Mouse (Mus musculus): ENCODE measurements around the gene Ift74. TPM values are rescaled to one million over a fixed set of nuclear protein-coding genes. Genes with fewer than 3 reads are reported as not detected.
A peak's percentile ranks its signal among the peaks of the same experiment; 100 is the strongest.
"Not testable (repeated sequence)": the region's sequence is repeated elsewhere in the genome, so short reads cannot be mapped to it uniquely, and the experiment has no call there.

Ift74 gene
- total and polyA plus RNA-seq, 3 experiments: 10.2 to 12.3 TPM; not detected in 1

- Histone ChIP-seq H3K27ac (ENCODE audit: control insufficient read depth, low read depth, low read length) (no peak within 1 kb of the TSS), H3K27me3 (ENCODE audit: control insufficient read depth in 1 of 2, insufficient read depth in 2 of 2, low read length in 2 of 2) (no peaks in the 10 kb centered on the region), H3K9me3 (replicated peaks; ENCODE audit: insufficient read depth, low read length) (no peaks in the 10 kb centered on the region), H3K9ac (ENCODE audit: control insufficient read depth, low read depth, low read length, poor library complexity, severe bottlenecking) (no peak within 1 kb of the TSS), H3K79me2 (ENCODE audit: control insufficient read depth, insufficient read depth, low read length, poor library complexity) (no peaks in the 10 kb centered on the region), H3K4me1 (ENCODE audit: control insufficient read depth in 1 of 2, insufficient read depth in 2 of 2, low read length in 2 of 2) (no peaks in the 10 kb centered on the region), H3K36me3 (ENCODE audit: control insufficient read depth in 1 of 2, insufficient read depth in 2 of 2, low read length in 2 of 2) (no peaks in the 10 kb centered on the region), H3K4me3 (ENCODE audit: control insufficient read depth in 1 of 2, insufficient read depth in 1 of 2, low read depth in 2 of 2, low read length in 2 of 2) (no peak within 1 kb of the TSS)
- TF ChIP-seq JUND (IDR thresholded peaks at IDR 0.05; ENCODE audit: low read depth, low read length) (no peak), KAT2A (conservative IDR thresholded peaks at IDR 0.05; ENCODE audit: low read depth, low read length) (no peak), USF1 (IDR thresholded peaks at IDR 0.05; ENCODE audit: low read depth, low read length) (no peak), POLR2AphosphoS2 (IDR thresholded peaks at IDR 0.05; ENCODE audit: low read length) (no peak), ZKSCAN1 (IDR thresholded peaks at IDR 0.05; ENCODE audit: low read depth, low read length) (no peak), ZMIZ1 (IDR thresholded peaks at IDR 0.05; ENCODE audit: low read depth, low read length) (no peak), MAX (IDR thresholded peaks at IDR 0.05; ENCODE audit: low read length) (no peak), MXI1 (IDR thresholded peaks at IDR 0.05; ENCODE audit: low read depth, low read length) (no peak), NRF1 (IDR thresholded peaks at IDR 0.05; ENCODE audit: insufficient read depth, low read depth, low read length, poor library complexity, severe bottlenecking) (no peak), NELFE (IDR thresholded peaks at IDR 0.05; ENCODE audit: low read depth, low read length) (no peak)
- DNase-seq (ENCODE audit: low read depth, low spot score): no peak
Observed at GRCm38 (mm10) chr4:94649920-94650319, 35.6 kb downstream of the Ift74 start, which contains the start of gene Lrrc19. Gene Lrrc19 (minus strand): TSS chr4:94650144.

- H3K36me3 ChIP-seq (ENCODE audit: control insufficient read depth in 1 of 2, insufficient read depth in 2 of 2, low read length in 2 of 2); H3K9me3 ChIP-seq (replicated peaks; ENCODE audit: insufficient read depth, low read length); H3K27me3 ChIP-seq (ENCODE audit: control insufficient read depth in 1 of 2, insufficient read depth in 2 of 2, low read length in 2 of 2); H3K27ac ChIP-seq (ENCODE audit: control insufficient read depth, low read depth, low read length); H3K9ac ChIP-seq (ENCODE audit: control insufficient read depth, low read depth, low read length, poor library complexity, severe bottlenecking); H3K4me1 ChIP-seq (ENCODE audit: control insufficient read depth in 1 of 2, insufficient read depth in 2 of 2, low read length in 2 of 2); DNase-seq (ENCODE audit: low read depth, low spot score); H3K79me2 ChIP-seq (ENCODE audit: control insufficient read depth, insufficient read depth, low read length, poor library complexity); H3K4me3 ChIP-seq (ENCODE audit: control insufficient read depth in 1 of 2, insufficient read depth in 1 of 2, low read depth in 2 of 2, low read length in 2 of 2): not testable (repeated sequence)
Observed at GRCm38 (mm10) chr4:94650426-94651175, 36.3 kb downstream of the Ift74 start.

GRCm38 (mm10) chr4:94669718-94670117 is 55.4 kb downstream of the Ift74 start:
- no peak overlapping the region for H3K27ac ChIP-seq (ENCODE audit: control insufficient read depth, low read depth, low read length)
- H3K9me3 ChIP-seq (replicated peaks; ENCODE audit: insufficient read depth, low read length): no peaks in the 10 kb centered on the region
- H3K27me3 ChIP-seq (ENCODE audit: control insufficient read depth in 1 of 2, insufficient read depth in 2 of 2, low read length in 2 of 2): no peaks in the 10 kb centered on the region
- no peaks in the 10 kb centered on the region for H3K36me3 ChIP-seq (ENCODE audit: control insufficient read depth in 1 of 2, insufficient read depth in 2 of 2, low read length in 2 of 2)
- H3K4me3 ChIP-seq (ENCODE audit: control insufficient read depth in 1 of 2, insufficient read depth in 1 of 2, low read depth in 2 of 2, low read length in 2 of 2): no peak overlapping the region
- peak; percentile 65 for DNase-seq (ENCODE audit: low read depth, low spot score)
- no peaks in the 10 kb centered on the region for H3K79me2 ChIP-seq (ENCODE audit: control insufficient read depth, insufficient read depth, low read length, poor library complexity)
- no peak overlapping the region for H3K9ac ChIP-seq (ENCODE audit: control insufficient read depth, low read depth, low read length, poor library complexity, severe bottlenecking)
- no peaks in the 10 kb centered on the region for H3K4me1 ChIP-seq (ENCODE audit: control insufficient read depth in 1 of 2, insufficient read depth in 2 of 2, low read length in 2 of 2)
- no peak for TF ChIP-seq ZNF384 (IDR thresholded peaks at IDR 0.05; ENCODE audit: low read depth, low read length)
- no peak for TF ChIP-seq KAT2A (conservative IDR thresholded peaks at IDR 0.05; ENCODE audit: low read depth, low read length)
- peak in 2 of 3 experiments; percentile 61 to 93; a peak in 4 of 6 replicates for TF ChIP-seq CTCF (IDR thresholded peaks at IDR 0.05 in 2 of 3, conservative IDR thresholded peaks at IDR 0.05 in 1 of 3; ENCODE audit: control insufficient read depth in 1 of 3, insufficient read depth in 1 of 3, low read depth in 2 of 3, low read length in 3 of 3, poor library complexity in 1 of 3, severe bottlenecking in 1 of 3)
- TF ChIP-seq CHD2 (IDR thresholded peaks at IDR 0.05; ENCODE audit: low read length): no peak
- TF ChIP-seq SIN3A (IDR thresholded peaks at IDR 0.05; ENCODE audit: low read length): peak; percentile 34; the same call in 1 of the 2 replicates
- no peak for TF ChIP-seq MAFK (IDR thresholded peaks at IDR 0.05; ENCODE audit: borderline replicate concordance, low read depth, low read length)
- TF ChIP-seq SMC3 (IDR thresholded peaks at IDR 0.05; ENCODE audit: low read depth, low read length): peak; percentile 94
- peak; percentile 98 for TF ChIP-seq RAD21 (IDR thresholded peaks at IDR 0.05; ENCODE audit: low read depth, low read length)
- no peak for TF ChIP-seq POLR2AphosphoS2 (IDR thresholded peaks at IDR 0.05; ENCODE audit: low read length)
- TF ChIP-seq ZC3H11A (IDR thresholded peaks at IDR 0.05; ENCODE audit: low read depth, low read length): peak; percentile 96

Measured in MEL (cell line).